Mouse (Mus musculus): ENCODE results near the gene Senp1.

Gene Senp1

GRCm38 (mm10) chr15:98093121-98094011 lies at the start of gene Senp1:
Gene Senp1, minus strand, starts transcription at chr15:98093744.
- peak; percentile 76 for DNase-seq (ENCODE audit: low read depth, low spot score)

- no peak for DNase-seq (ENCODE audit: low read depth, low spot score)
Observed at GRCm38 (mm10) chr15:98142515-98142914, 49.0 kb upstream of the Senp1 start.

DNA sequence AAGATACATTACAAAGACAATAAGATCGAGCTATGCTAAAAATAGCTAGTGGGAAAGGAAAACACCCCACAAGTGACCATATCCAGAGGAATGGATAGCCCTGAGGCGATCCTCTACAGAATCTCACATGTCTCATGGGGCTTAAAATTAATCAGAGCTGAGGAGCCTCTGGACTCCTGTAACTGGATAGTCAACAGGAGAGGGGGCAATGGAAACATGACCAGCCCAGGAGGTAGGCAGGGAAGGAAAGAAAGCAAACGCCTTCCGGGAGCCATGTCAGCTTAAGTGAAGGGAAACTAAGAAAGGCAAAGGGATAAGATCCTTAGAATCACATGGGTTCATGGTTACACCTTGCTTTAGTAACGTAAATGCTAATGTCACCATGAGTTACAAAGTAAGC lies 47.3 kb upstream of the Senp1 start:
- no peak for DNase-seq (ENCODE audit: low read depth, low spot score)

DNA sequence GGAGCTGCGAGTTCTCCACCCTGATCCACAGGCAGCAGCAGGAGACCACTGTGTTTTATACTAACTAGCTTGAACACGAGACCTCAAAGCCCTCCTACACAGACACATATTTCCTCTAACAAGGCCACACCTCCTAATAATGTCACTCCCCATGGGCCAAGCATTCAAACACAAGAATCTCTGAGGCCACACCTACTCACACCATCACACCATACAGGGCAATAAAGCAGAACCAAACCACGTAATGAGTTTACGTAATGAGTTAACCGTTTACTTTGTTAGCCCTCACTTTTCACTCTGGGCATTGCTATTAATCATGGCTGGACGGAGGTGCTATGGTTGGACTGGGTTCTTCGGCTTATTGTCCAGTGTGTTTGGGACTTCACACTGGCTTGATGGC lies 46.2 kb upstream of the Senp1 start:
- no peak for DNase-seq (ENCODE audit: low read depth, low spot score)

GRCm38 (mm10) chr15:98136871-98137270 lies 43.3 kb upstream of the Senp1 start:
- no peak for DNase-seq (ENCODE audit: low read depth, low spot score)

- no peak for DNase-seq (ENCODE audit: low read depth, low spot score)
Observed at GRCm38 (mm10) chr15:98135671-98136070, 42.1 kb upstream of the Senp1 start.

GRCm38 (mm10) chr15:98134666-98135065 lies 41.1 kb upstream of the Senp1 start:
- DNase-seq (ENCODE audit: low read depth, low spot score), result no peak

DNA sequence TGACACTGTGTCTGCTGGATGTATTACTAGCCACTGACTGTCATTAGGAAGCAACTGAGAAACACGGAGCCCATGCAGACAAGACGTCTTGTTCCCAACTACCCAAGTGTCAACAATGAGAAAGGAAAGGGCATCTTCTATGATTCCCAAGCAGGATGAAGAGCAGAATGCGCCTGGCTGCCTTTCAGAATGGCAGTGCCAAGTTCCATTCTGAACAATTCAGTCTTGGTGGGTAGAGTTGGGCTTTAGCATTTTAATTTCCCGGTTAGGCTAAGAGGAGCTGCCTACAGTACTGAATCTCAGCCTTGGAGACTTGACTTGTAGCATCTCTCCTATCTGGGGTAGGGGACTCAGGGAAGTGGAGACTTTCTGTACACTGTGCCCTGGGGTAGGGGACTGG lies 40.5 kb upstream of the Senp1 start:
- DNase-seq (ENCODE audit: low read depth, low spot score), result no peak

- no peak for DNase-seq (ENCODE audit: low read depth, low spot score)
Observed at GRCm38 (mm10) chr15:98133471-98133870, 39.9 kb upstream of the Senp1 start.

DNA sequence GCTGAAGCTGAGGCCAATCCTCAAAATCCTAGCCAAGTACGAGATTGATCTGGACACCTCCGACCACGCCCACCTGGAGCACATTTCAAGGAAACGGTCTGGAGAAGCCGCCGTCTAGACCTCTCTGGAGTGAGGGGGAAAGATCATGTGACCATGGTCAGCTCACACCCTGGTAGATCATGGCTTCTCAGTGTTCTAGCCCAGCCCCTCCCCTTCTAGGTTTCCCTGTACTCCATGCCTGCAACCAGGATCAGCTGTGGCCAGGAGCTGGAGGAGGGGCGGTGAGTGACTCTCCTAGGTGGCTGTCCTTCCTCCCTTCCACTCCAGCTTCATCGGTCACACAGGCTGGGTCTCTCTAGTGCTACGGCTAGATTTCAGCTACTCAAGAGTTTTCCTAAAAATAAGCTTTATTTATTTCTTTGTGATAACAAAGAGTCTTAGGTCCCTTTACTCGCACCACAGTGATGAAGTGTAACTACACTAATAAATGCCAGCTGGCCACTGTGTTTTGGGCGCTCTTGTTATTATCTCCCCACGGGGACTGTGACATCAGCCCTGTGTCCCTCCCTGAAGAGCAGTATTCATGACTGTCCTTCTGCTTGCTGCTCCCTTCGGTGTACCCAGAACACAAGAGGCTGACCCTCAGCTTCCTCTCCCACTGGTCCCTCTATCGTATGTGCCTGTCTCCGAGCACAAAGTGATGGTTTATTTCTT lies 38.6 kb upstream of the Senp1 start:
- DNase-seq (ENCODE audit: low read depth, low spot score), result no peak

DNA sequence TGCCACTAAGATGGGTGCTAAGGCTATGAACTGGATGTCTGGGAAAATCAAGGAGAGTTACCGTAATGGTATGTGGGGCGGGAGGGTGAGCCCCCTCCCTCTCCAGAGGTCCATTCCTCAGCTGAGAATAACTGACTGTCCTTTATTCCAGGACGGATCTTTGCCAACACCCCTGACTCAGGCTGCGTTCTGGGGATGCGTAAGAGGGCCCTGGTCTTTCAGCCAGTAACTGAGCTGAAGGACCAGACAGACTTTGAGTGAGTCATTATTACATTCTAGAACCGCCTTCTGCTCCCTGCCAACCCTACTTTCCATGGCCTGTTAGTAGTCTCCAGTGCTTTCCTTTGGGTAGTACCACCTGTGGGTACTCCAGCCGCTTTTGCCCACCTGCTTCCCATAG lies 37.9 kb upstream of the Senp1 start:
- no peak for DNase-seq (ENCODE audit: low read depth, low spot score)

- no peak for DNase-seq (ENCODE audit: low read depth, low spot score)
Observed at GRCm38 (mm10) chr15:98131001-98131400, 37.5 kb upstream of the Senp1 start.

DNA sequence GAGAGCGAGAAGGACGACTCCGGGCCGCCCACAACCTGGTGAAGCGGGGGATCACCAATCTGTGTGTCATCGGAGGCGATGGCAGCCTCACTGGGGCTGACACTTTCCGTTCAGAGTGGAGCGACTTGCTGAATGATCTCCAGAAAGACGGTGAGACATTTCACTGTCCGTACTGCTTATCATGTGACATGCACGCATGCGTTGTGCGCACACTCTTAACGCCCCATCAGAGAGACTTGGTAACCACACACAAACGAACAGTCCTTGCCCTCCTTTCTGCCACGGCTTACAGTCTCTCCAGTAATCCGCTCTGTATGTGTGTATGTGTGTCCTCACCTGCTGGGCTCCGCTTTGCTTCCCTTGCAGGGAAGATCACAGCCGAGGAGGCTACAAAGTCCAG lies 27.3 kb upstream of the Senp1 start:
- no peak for DNase-seq (ENCODE audit: low read depth, low spot score)

DNA sequence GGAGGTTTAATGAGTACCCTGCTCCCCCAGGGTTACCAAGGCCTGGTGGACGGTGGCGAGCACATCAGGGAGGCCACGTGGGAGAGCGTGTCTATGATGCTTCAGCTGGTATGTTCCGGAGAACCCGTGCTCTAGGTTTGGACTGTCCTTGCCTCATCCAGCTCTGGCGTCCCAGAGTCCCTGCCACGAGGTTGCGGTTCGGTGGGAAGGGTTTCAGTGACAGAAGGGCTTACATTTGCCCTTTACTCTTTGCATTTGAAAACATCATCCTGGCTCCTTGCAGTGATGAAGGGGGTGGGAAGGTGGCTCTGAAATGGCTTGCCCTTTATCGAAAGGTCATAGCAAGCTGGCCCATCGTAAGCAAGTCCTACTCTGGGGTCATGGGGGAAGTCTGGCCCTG lies 25.8 kb upstream of the Senp1 start:
- no peak for DNase-seq (ENCODE audit: low read depth, low spot score)

- DNase-seq (ENCODE audit: low read depth, low spot score), result no peak
Observed at GRCm38 (mm10) chr15:98116287-98116686, 22.7 kb upstream of the Senp1 start.

DNA sequence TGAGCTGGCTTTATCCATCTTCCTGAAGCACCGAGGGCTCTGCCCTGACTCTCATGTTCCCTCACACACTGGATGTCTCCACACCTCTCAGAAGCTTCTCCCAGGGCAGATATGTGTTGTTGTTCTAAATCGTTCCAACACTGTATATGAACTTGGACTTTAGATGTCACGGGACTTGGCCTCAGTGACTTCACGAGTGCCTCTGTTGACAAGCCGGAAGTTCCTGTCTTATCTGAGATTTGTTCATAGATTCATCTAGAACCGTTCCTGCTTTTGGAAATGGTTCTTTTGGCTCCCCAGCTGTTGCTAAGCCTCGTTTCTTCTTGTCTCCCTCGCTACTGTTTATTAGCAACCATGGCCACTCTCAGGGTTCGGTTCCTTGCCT lies 22.2 kb upstream of the Senp1 start:
- DNase-seq (ENCODE audit: low read depth, low spot score), result no peak

- DNase-seq (ENCODE audit: low read depth, low spot score), result no peak
Observed at GRCm38 (mm10) chr15:98114852-98115778, 21.6 kb upstream of the Senp1 start.

DNA sequence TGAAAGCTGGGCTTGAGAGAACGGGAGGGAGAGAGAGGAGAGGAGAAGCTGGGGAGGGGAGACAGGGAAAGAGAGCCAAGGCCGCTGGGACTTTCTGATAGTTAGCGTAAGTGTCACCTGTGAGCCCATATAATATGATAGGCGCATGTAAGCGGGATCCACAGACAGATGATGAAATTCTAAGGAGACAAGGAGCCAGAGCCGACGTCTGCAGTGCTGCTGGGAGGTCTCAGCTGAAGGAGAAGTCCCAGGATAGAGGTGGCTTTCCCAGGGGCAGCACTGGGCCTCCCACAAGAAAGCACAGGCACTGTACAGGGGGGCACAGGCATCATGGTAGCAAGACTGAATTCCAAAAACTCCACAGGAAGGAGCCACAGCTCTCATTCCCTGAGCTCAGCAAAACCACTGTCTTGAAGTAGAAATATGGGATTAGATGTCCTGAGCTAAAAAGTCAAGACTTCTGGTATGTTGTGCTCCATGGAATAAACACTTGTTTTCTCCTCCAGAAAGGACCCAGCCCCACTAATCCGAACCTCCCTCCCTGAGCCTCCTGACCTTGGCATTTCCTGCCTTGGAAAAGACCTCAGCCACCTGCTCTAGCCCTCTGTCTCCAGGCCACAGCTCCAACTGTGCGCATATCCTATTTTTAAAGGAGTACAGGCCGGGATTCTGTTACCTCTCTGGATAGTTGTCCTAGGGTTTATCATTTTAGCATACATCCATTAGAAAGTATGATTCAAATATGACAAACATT lies 20.7 kb upstream of the Senp1 start:
- DNase-seq (ENCODE audit: low read depth, low spot score), result no peak

- no peak for DNase-seq (ENCODE audit: low read depth, low spot score)
Observed at GRCm38 (mm10) chr15:98111791-98112190, 18.2 kb upstream of the Senp1 start.

DNA sequence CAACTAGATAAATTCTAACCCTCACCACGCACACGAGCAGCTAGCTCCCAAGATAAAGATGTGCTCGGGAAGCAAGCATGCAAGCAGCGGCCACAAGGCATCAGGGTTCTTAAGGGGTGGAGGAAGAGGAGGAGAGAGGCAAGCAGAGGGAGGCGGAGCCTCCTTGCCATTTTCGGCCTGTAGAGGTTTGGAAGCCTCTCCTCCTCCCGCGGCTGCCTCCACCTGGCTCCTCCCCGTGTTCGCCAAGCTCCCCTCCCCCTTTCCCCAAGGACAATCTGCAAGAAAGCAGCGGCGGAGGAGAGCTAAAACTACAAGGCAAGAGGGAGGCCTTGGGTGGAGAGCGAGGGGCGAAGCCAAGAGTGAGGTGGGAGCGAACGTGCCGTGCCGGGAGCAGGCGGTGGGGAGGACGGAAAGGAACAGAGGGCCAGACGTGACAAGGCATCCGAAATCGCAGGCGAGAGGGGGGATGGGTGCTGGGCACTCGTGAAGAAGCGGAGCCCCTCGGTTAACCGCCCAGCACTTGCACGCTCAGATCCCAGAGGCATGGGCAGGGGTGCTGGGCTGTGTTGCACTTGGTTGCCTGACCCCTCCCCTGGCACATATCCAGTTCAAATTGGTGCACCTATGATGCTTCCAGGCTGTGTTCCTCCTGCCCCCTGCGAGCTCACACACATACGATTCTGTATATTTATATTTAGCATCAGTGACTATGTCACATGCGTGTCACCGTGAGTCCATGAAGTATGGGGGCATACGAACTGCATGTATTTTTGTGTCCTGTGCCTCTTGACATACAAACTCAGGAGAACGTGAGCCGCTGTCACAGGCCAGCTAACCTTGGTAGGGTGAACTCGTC lies 15.0 kb upstream of the Senp1 start:
- peak; percentile 81 for DNase-seq (ENCODE audit: low read depth, low spot score)
